Mouse (Mus musculus) layer of hippocampus, adult 9-10 months (tissue): ENCODE data around the gene Tfb1m.

Source experiments
- DNase-seq: peaks from one replicate; pipeline ENCODE4 v3.0.0; 2022; ENCODE audit warnings: low spot score

Tfb1m gene

GRCm38 (mm10) chr17:3509841-3510240, 47.7 kb downstream of the Tfb1m start:
- no peak for DNase-seq

DNA sequence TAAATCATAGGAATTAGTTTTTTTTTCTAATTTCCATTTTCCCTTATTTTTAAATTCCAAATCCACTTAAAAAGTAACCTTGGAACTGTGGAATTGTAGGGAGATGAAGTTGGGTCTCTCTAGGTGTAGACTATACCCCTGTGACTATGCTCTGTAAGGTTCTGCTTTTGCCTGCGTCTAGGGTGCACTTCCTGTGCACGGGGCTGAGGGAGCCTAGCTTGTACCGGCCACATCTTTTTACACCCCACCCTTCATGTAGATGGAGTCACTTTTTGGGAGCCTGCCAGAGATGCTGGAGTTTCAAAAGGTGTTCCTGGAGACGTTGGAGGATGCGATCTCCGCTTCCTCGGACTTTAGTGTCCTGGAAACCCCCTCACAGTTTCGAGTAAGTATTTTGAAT, 51.1 kb downstream of the Tfb1m start:
- DNase-seq: no peak

GRCm38 (mm10) chr17:3505711-3506110, 51.9 kb downstream of the Tfb1m start:
- no peak for DNase-seq

- DNase-seq: no peak
Measured at GRCm38 (mm10) chr17:3500936-3501335, 56.6 kb downstream of the Tfb1m start.

- DNase-seq: no peak
Measured at GRCm38 (mm10) chr17:3500076-3500475, 57.5 kb downstream of the Tfb1m start.

DNA sequence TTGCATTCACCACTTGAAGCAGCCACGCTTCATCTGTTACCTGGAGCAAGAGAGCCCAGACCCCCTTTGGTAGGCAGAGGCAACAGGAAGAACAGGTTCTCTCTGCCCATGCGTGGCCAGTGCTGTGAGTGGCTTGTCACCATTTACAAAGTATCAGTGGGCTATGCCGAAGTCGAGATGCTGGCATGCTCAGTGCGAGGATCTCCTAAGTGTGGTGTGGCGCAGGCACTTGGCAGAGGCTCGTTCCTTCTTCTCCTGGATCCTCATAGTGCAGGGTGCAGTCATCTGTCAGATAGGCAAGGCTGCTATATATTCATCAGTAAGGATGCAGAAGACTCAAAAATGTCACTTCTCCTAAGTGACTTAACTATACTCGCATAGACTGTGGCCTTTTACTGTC, 58.1 kb downstream of the Tfb1m start:
- DNase-seq: no peak

DNA sequence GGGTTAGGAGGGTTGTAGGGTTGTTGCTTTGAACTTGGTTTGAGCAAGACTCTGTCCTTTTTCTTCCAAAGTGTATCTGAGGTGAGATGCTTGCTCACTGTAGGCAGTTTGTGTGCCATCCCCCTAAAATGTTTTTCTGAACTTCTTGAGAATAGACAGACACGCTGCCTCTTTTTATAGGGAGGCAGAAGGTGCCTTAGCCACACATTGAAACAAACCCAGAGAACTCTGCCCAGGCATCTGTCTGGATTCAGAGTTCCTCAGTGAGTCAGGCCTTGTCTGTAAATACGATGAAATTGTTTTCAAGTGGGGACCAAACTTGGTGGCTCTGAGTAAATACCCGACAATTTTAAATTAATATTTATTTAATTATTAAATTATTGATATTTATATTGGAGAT, 59.0 kb downstream of the Tfb1m start:
- DNase-seq: no peak

DNA sequence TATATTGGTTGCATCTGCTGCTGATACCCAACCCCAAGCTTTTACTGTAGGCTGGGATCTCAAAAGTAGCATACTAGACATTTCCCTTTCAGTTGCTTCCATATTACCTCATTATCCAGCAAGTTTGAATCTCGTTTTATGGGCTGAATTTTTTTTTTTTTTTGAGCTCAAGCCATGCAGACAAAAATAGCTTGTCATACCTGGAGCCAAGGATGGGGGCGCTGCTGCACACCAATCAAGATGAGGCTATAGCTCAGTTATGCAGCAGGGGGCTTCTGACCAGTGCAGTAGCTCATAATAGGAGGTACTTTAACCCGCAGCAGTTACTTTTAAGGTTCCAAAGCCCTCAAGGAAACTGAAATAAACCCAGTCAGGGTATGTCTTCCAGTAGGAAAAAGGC, 59.5 kb downstream of the Tfb1m start:
- no peak for DNase-seq

- DNase-seq: no peak
Measured at GRCm38 (mm10) chr17:3496080-3496479, 61.5 kb downstream of the Tfb1m start.

DNA sequence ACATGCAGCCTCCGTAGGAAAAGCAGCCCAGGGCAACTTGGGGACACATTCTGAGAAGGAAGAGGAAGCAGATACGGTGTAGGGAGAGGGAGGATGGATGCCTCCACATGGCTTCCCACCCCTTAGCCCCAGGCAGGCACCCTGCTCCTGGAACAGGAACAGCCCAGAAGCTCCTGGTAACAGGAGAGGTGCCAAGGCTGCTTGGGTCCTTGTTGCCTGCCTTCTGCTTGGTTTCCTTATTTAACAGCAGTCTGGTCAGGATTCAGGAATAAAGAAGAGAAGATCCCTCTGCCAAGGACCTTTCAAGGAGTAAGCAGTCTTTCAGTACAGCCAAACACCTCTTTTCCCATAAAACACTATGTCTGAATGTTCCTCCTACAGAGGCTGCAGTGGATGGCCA, 62.0 kb downstream of the Tfb1m start:
- no peak for DNase-seq

DNA sequence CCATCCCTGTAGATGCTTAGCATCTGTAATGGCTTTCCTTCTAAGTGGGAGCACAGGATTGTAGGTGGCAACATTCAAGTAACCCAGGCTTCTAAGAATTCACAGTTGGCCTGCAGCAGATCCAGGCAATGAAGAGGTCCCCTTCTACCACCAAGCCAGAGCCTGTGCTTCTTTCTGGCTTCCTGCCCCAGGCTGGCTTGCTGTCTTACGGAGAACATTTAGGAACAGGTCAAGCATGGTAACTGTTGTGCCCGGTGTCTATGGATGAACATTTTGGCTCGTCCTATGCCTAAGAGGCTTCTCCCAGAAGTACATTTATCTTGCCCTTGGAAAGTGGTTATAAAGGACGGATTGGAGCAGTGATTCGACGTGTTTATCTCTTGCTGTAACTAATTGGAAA, 65.9 kb downstream of the Tfb1m start:
- DNase-seq: no peak

DNA sequence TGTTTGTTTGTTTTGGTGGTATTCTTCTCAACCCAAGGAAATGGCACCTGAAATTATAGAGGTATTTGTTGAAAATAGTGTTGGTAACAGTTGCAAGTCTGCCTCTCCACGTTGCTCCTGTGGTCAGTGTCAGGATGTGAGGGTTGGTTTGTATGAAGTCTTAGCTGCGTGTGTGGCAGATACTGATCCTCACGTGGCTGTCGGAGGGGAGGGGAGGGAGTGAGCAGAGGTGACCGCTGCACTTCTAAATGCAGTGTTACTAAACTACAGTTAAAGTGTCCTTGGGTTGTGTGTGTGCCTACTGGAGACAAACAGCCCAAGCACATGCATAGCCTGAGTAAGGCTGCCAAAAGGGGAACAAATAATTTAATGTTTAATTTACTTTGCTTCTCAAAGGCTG, 66.5 kb downstream of the Tfb1m start:
- DNase-seq: no peak

DNA sequence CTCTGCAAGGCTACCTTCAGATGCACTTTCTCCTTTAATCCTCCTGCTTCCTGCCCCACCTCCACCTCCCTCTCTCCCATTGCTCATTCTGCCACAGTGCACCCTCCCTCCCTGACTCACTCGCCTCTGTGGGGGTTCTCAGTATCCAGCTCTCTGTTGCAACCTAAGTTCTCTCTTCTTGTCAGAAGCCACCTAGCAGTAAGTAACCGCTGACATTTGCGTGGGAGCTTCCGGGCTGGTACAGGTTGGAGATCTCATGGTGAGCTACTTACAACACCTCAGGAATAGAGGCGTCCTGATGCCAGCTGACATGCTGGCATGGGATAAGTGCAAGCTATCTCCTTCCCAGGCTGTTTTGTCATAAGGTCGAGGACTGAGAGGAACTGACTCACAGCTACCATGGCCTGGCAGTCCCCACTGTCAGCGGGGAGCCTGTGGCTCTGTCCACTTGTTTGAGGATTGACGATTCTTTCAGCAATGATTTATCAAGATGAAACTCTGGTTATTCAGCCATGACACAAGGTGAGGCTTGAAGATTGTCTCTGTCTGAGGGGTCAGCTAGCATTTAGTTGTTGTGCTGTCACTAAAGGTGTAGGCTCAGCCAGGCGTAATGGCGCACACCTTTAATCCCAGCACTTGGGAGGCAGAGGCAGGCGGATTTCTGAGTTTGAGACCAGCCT, 67.2 kb downstream of the Tfb1m start:
- no peak for DNase-seq

DNA sequence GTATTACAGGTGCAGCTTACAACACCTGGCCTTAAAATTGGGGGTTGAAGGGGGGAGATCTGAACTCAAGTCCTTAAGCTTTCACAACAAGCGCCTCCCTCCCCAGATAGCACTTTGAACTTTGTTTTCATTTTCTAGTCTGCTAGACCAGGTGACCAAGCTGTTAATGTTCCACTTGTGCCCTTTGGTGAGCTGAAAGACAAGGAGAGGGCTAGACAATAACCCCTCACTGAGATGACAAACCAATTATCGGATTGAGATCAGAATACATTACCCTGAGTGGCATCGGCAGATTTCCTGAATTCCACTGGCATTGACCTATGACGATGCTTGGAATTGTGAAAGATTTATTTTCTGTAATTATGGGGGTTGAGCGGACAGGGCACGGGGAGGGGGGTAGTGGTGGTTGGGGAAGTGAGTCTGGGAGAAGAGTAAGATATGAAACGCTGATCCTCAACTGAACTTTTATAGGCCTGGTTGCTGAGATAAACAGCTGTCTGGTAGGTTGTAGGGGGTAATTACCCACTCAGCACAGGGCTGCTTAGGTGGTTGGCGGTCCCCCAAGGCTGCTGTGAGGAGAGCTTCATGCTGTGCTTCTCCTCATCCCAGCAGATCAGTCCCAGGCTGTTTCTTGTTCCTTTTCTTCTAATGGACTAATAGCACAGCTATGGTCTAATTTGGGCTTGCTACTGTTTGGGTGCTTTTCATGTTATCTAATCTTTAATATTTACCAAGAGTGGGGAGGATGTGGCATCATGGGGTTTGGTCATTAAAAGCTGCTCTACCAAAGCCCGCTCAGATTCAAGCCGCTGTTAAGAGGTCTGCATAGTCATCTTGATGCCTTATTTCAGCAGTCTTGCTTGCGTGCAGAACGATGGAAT, 69.6 kb downstream of the Tfb1m start:
- DNase-seq: no peak

- DNase-seq: no peak
Measured at GRCm38 (mm10) chr17:3487211-3487610, 70.4 kb downstream of the Tfb1m start.

DNA sequence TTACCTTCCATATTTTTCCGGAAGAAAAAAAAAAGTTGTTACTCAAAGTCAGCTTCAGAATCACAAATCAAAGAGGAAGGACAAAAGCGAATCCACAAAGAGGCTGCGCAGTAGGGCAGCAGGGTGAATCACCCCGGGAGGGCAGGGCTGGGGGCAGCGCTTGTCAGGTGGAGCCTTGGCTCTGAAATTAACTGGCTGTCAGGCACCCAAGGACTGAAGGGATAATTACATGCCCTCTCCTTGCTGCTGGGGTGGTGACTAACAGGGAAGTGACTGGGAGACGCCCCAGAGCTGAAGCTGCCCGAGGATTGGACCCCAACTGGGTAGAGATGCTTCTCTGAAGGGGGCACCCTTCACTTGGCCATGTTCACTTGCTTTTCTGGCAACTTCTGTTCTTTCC, 71.7 kb downstream of the Tfb1m start:
- DNase-seq: no peak

DNA sequence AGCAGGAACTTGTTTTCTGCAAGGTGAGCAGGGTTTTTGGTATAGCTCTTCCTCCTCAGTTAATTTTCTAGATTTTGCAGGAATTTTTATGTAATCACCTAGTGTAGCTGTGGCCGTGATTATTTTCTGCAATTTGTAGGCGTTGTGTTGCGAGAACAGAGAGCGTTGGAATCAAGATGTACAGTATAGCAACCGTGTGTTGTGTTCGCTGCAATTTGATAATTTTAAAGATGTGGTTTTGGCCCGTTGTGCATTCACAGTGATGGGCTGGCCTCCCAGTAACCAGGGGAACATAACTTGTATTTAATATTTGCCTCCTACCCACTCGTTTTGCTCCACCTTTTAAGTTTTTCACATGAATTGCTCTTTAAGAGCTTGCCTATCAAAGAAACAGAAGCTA, 74.5 kb downstream of the Tfb1m start:
- no peak for DNase-seq

DNA sequence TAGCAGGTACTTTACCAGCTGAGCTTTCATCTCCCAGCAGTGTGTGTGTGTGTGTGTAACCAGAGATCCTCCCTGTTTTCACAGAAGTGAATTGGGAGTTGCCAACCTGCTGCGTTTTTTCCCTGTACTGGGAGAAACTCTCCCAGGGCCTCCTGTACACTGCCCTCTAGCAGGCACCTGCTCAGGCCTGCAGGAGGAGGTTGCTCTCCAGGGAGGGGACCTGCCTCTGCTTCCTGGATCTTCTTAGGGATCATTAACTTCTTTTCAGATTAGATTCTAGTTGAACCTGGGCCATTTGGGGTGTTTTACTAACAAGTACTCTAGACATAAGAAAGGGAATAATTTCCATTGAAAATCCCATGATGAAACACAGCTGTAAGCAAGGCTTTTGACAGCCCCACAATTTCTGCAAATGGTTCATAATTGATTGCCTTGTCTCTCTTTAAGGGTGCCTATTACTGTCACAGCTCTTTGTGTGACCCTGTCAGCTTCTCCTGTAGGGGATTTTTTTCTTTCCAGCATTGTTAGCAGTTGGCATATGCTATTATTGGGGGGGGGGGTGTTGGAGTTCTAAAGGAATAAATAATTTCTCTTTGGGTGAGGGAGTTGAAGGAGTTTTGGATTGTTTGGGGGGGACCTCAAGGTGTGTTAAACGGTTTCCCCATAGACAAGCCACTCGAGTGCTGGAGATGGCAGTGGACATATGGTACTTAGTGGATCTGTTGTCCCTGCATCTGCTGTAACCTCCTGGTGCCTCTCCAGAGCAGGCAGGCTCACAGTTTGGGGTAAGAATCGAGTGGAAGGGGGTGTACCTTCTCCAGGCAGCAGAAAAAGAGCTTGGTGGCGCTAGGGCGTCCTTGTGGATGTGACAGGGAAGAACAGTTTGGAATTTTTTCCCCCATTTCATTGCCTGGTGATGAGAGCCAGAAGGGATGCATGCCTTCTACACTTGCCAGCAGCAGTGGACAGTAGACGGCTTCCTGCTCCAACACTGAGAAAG, 75.7 kb downstream of the Tfb1m start:
- DNase-seq: no peak

- no peak for DNase-seq
Measured at GRCm38 (mm10) chr17:3476546-3476945, 81.0 kb downstream of the Tfb1m start.

GRCm38 (mm10) chr17:3472018-3472417, 85.6 kb downstream of the Tfb1m start:
- DNase-seq: no peak
